Mouse (Mus musculus): ENCODE results near the gene Pak1ip1. TPM values are rescaled to one million over a fixed set of nuclear protein-coding genes. Genes with fewer than 3 reads are reported as not detected.

Gene Pak1ip1
- polyA plus RNA-seq (2014; fragmentation: Nextera tagmentation; extraction: Ambion mirVana) = 90.7 and 94.8 TPM in 2 replicates

GRCm38 (mm10) chr13:41000926-41001639 lies at the start of gene Pak1ip1:
Gene Pak1ip1 (plus strand): TSS chr13:41001023.
- ATAC-seq (ENCODE audit: low FRiP score) (peak; percentile 95), DNase-seq (ENCODE audit: low spot score) (peak; percentile 94)
- H3K4me2 ChIP-seq (replicated peaks; ENCODE audit: low read depth, low read length) = peak within 1 kb of the TSS; percentile 87
- no peaks in the 10 kb centered on the region for H3K36me3 ChIP-seq (ENCODE audit: control insufficient read depth, insufficient read depth, low read length)
- H3K4me1 ChIP-seq (replicated peaks; ENCODE audit: control insufficient read depth, insufficient read depth, low read length) = no peaks in the 10 kb centered on the region; the same call in 1 of the 2 replicates
- H3K4me3 ChIP-seq (ENCODE audit: low read depth, low read length) = peak within 1 kb of the TSS; percentile 95
- WGBS = under 1% methylated on average over 58 of the region's 58 CpGs
- peak within 1 kb of the TSS; percentile 83 for H3K9ac ChIP-seq (ENCODE audit: low read depth, low read length)
- peak within 1 kb of the TSS; percentile 93 for H3K27ac ChIP-seq (ENCODE audit: low read depth, low read length)
- no peaks in the 10 kb centered on the region for H3K27me3 ChIP-seq (ENCODE audit: control insufficient read depth, insufficient read depth, low read length)
- no peaks in the 10 kb centered on the region for H3K9me3 ChIP-seq (ENCODE audit: control insufficient read depth, low read length)

DNA sequence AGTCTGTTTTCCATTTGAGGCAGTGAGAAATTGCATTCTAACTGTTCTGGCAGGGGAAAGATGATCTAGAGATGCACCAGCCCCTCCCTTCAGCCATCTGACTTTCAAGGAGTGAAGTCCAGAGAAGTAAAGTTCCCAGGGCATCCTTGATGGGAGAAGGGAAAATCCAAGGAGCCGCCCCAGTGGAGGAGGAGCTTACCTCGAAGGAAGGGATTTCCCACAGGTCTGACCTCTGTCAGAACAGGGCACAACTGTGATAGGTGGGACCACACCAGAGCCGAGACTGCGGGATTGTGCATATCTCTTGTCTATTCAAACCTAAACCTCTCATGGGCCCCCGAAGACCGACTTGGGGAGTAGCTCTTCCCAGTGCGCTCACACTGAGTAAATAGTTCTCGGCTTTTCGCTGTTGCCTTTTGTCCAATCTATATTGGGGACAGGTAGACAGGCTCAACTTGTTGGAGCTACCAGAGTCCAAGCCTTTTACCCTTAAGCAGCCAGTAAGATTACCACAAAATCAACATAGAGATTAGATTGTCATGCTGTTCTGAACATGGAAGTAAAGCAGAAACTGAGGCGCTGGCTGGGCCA lies 49.3 kb upstream of the Pak1ip1 start:
- H3K9ac ChIP-seq (ENCODE audit: low read depth, low read length) = no peak overlapping the region
- DNase-seq (ENCODE audit: low spot score) = no peak
- no peaks in the 10 kb centered on the region for H3K27me3 ChIP-seq (ENCODE audit: control insufficient read depth, insufficient read depth, low read length)
- H3K36me3 ChIP-seq (ENCODE audit: control insufficient read depth, insufficient read depth, low read length) = no peaks in the 10 kb centered on the region
- H3K9me3 ChIP-seq (ENCODE audit: control insufficient read depth, low read length) = no peaks in the 10 kb centered on the region
- no peak for ATAC-seq (ENCODE audit: low FRiP score)
- no peak overlapping the region for H3K4me2 ChIP-seq (replicated peaks; ENCODE audit: low read depth, low read length)
- WGBS = 79% methylated on average over 10 of the region's 10 CpGs
- no peak overlapping the region for H3K27ac ChIP-seq (ENCODE audit: low read depth, low read length)
- H3K4me1 ChIP-seq (replicated peaks; ENCODE audit: control insufficient read depth, insufficient read depth, low read length) = no peaks in the 10 kb centered on the region
- H3K4me3 ChIP-seq (ENCODE audit: low read depth, low read length) = no peak overlapping the region

DNA sequence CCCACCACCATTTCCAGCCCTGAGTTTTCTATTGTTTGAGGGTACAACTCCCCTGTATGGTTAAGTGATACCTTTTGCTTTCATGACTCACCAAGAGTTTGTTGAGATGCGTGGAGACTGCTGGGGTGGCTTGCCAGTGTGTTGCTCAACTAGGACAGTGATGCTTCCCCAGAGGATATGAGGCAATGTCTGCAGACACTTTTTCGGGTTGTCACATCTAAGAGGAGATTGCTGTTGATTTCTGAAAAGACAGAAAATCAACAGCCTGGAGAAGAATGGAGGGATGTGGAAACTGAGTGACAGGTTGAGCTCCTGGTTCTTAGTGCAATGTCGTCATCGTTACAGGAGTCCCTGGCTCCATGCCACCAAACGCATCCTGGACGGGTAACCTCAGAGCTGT lies 47.6 kb upstream of the Pak1ip1 start:
- 84% methylated on average over 6 of the region's 6 CpGs for WGBS
- no peaks in the 10 kb centered on the region for H3K36me3 ChIP-seq (ENCODE audit: control insufficient read depth, insufficient read depth, low read length)
- H3K27ac ChIP-seq (ENCODE audit: low read depth, low read length) = no peak overlapping the region
- no peaks in the 10 kb centered on the region for H3K27me3 ChIP-seq (ENCODE audit: control insufficient read depth, insufficient read depth, low read length)
- no peaks in the 10 kb centered on the region for H3K4me1 ChIP-seq (replicated peaks; ENCODE audit: control insufficient read depth, insufficient read depth, low read length)
- no peaks in the 10 kb centered on the region for H3K9me3 ChIP-seq (ENCODE audit: control insufficient read depth, low read length)
- H3K4me2 ChIP-seq (replicated peaks; ENCODE audit: low read depth, low read length) = no peak overlapping the region
- no peak for ATAC-seq (ENCODE audit: low FRiP score)
- H3K9ac ChIP-seq (ENCODE audit: low read depth, low read length) = no peak overlapping the region
- DNase-seq (ENCODE audit: low spot score) = no peak
- H3K4me3 ChIP-seq (ENCODE audit: low read depth, low read length) = no peak overlapping the region

GRCm38 (mm10) chr13:40955773-40956172 lies 45.0 kb upstream of the Pak1ip1 start:
- Histone ChIP-seq H3K36me3 (ENCODE audit: control insufficient read depth, insufficient read depth, low read length) (no peaks in the 10 kb centered on the region), H3K4me1 (replicated peaks; ENCODE audit: control insufficient read depth, insufficient read depth, low read length) (no peaks in the 10 kb centered on the region), H3K27me3 (ENCODE audit: control insufficient read depth, insufficient read depth, low read length) (no peaks in the 10 kb centered on the region), H3K9me3 (ENCODE audit: control insufficient read depth, low read length) (no peaks in the 10 kb centered on the region), H3K27ac (ENCODE audit: low read depth, low read length) (no peak overlapping the region), H3K9ac (ENCODE audit: low read depth, low read length) (no peak overlapping the region), H3K4me2 (replicated peaks; ENCODE audit: low read depth, low read length) (no peak overlapping the region), H3K4me3 (ENCODE audit: low read depth, low read length) (no peak overlapping the region)
- ATAC-seq (ENCODE audit: low FRiP score) (no peak), DNase-seq (ENCODE audit: low spot score) (no peak)
- 91% methylated on average over 7 of the region's 7 CpGs for WGBS

DNA sequence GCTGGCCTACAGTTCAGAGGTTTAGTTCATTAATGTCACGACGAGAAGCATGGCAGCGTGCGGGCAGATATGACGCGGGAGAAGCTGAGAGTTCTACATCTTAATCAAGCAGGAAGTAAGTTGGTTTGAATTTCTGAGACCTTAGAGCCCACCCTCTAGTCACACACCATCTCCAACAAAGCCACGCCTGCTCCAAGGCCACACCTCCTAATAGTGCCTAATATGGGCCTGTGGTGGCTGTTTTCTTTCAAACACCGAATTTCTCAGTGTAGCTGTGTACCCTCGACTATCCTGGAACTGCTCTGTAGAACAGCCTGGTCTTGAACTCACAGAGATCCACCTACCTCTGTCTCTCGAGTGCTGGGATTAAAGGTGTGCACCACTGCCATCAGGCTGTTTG lies 33.2 kb upstream of the Pak1ip1 start:
- no peaks in the 10 kb centered on the region for H3K4me1 ChIP-seq (replicated peaks; ENCODE audit: control insufficient read depth, insufficient read depth, low read length)
- no peak overlapping the region for H3K27ac ChIP-seq (ENCODE audit: low read depth, low read length)
- H3K9me3 ChIP-seq (ENCODE audit: control insufficient read depth, low read length) = no peaks in the 10 kb centered on the region
- no peaks in the 10 kb centered on the region for H3K27me3 ChIP-seq (ENCODE audit: control insufficient read depth, insufficient read depth, low read length)
- no peak for ATAC-seq (ENCODE audit: low FRiP score)
- 89% methylated on average over 10 of the region's 10 CpGs for WGBS
- no peaks in the 10 kb centered on the region for H3K36me3 ChIP-seq (ENCODE audit: control insufficient read depth, insufficient read depth, low read length)
- no peak overlapping the region for H3K4me2 ChIP-seq (replicated peaks; ENCODE audit: low read depth, low read length)
- no peak overlapping the region for H3K4me3 ChIP-seq (ENCODE audit: low read depth, low read length)
- no peak for DNase-seq (ENCODE audit: low spot score)
- H3K9ac ChIP-seq (ENCODE audit: low read depth, low read length) = no peak overlapping the region

DNA sequence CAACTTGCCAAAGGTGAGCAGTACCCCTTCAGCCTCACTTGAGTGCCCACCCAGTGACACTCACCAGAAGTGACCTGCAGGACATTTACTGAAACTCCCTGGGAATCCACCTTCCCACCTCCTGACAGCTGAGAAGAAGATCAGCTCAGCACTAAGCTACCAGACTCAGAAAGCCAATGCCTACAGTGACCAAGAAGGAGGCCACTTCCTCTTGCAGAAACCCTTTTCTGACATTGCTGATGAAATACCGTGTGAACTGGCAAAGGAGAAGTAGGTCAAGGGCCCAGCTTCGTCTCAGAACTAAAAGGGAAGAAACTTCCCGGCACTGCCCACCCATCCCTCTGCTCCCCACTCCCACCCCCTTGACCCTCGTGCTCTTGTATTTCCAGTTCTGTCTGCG lies 32.3 kb upstream of the Pak1ip1 start:
- Histone ChIP-seq H3K4me3 (ENCODE audit: low read depth, low read length) (no peak overlapping the region), H3K9ac (ENCODE audit: low read depth, low read length) (no peak overlapping the region), H3K27me3 (ENCODE audit: control insufficient read depth, insufficient read depth, low read length) (no peaks in the 10 kb centered on the region), H3K4me1 (replicated peaks; ENCODE audit: control insufficient read depth, insufficient read depth, low read length) (no peaks in the 10 kb centered on the region), H3K27ac (ENCODE audit: low read depth, low read length) (no peak overlapping the region), H3K4me2 (replicated peaks; ENCODE audit: low read depth, low read length) (no peak overlapping the region), H3K36me3 (ENCODE audit: control insufficient read depth, insufficient read depth, low read length) (no peaks in the 10 kb centered on the region), H3K9me3 (ENCODE audit: control insufficient read depth, low read length) (no peaks in the 10 kb centered on the region)
- ATAC-seq (ENCODE audit: low FRiP score) (no peak), DNase-seq (ENCODE audit: low spot score) (no peak)
- 77% methylated on average over 5 of the region's 5 CpGs for WGBS

DNA sequence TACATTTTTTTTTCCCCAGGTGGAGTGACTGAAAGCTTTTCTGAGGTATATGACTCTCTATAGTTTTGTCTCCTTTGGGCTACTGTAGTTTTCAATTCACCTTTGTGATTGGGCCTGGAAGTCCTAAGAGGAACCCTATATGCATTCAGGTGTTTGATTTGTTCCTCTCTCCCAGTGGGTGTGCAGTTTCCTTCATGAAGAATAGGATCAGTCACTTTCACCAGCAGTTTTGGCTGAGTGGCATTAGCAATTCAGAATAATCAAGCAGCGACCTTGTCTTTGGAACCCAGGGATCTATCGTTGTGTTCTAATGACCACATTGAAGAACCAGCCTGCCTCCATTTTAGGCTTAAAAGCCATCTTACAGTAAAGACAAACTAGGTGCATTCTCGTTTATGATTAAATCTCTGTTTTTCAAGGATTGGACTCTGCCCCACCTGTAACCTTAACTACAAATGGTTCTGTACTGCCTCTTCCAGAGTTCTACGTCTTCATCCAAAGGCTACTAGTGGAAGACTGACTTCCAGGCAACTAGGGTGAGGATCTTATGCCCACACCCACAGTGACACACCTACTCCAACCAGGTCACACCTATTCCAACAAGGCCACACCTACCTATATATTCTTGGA lies 30.9 kb upstream of the Pak1ip1 start:
- ATAC-seq (ENCODE audit: low FRiP score) (no peak), DNase-seq (ENCODE audit: low spot score) (no peak)
- no peaks in the 10 kb centered on the region for H3K4me1 ChIP-seq (replicated peaks; ENCODE audit: control insufficient read depth, insufficient read depth, low read length)
- no peaks in the 10 kb centered on the region for H3K27me3 ChIP-seq (ENCODE audit: control insufficient read depth, insufficient read depth, low read length)
- no peak overlapping the region for H3K9ac ChIP-seq (ENCODE audit: low read depth, low read length)
- H3K4me2 ChIP-seq (replicated peaks; ENCODE audit: low read depth, low read length) = no peak overlapping the region
- no peak overlapping the region for H3K27ac ChIP-seq (ENCODE audit: low read depth, low read length)
- H3K4me3 ChIP-seq (ENCODE audit: low read depth, low read length) = no peak overlapping the region
- H3K36me3 ChIP-seq (ENCODE audit: control insufficient read depth, insufficient read depth, low read length) = no peaks in the 10 kb centered on the region
- 88% methylated on average over 4 of the region's 4 CpGs for WGBS
- no peaks in the 10 kb centered on the region for H3K9me3 ChIP-seq (ENCODE audit: control insufficient read depth, low read length)

GRCm38 (mm10) chr13:40971261-40971660 lies 29.6 kb upstream of the Pak1ip1 start:
- WGBS = 92% methylated on average over 5 of the region's 5 CpGs
- Histone ChIP-seq H3K27ac (ENCODE audit: low read depth, low read length) (no peak overlapping the region), H3K4me1 (replicated peaks; ENCODE audit: control insufficient read depth, insufficient read depth, low read length) (no peaks in the 10 kb centered on the region), H3K36me3 (ENCODE audit: control insufficient read depth, insufficient read depth, low read length) (no peaks in the 10 kb centered on the region), H3K9ac (ENCODE audit: low read depth, low read length) (no peak overlapping the region), H3K4me3 (ENCODE audit: low read depth, low read length) (no peak overlapping the region), H3K4me2 (replicated peaks; ENCODE audit: low read depth, low read length) (no peak overlapping the region), H3K27me3 (ENCODE audit: control insufficient read depth, insufficient read depth, low read length) (no peaks in the 10 kb centered on the region), H3K9me3 (ENCODE audit: control insufficient read depth, low read length) (no peaks in the 10 kb centered on the region)
- ATAC-seq (ENCODE audit: low FRiP score) (no peak), DNase-seq (ENCODE audit: low spot score) (no peak)

DNA sequence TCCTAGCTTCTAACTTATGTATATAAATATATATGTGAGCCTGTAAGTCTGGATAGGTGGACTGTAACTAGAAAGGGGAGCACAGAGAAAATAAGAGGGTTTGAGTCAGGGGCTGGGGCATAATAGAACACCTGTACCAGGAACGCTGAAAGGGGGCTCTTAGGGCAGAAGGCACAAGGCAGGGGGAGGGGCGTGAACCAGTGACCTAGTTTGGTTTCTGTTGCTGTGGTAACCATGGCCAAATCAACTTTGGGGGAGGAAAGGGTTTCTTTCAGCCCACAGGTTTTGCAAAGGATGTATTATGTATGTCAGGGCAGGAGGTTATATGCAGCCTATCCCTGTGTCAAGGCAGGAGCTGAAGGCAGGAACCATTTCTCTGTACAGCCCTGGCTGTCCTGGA lies 29.0 kb upstream of the Pak1ip1 start:
- no peak overlapping the region for H3K4me2 ChIP-seq (replicated peaks; ENCODE audit: low read depth, low read length)
- H3K9ac ChIP-seq (ENCODE audit: low read depth, low read length) = no peak overlapping the region
- H3K4me1 ChIP-seq (replicated peaks; ENCODE audit: control insufficient read depth, insufficient read depth, low read length) = no peaks in the 10 kb centered on the region
- no peaks in the 10 kb centered on the region for H3K9me3 ChIP-seq (ENCODE audit: control insufficient read depth, low read length)
- H3K4me3 ChIP-seq (ENCODE audit: low read depth, low read length) = no peak overlapping the region
- no peak for DNase-seq (ENCODE audit: low spot score)
- no peak for ATAC-seq (ENCODE audit: low FRiP score)
- H3K27me3 ChIP-seq (ENCODE audit: control insufficient read depth, insufficient read depth, low read length) = no peaks in the 10 kb centered on the region
- no peaks in the 10 kb centered on the region for H3K36me3 ChIP-seq (ENCODE audit: control insufficient read depth, insufficient read depth, low read length)
- WGBS = 77% methylated on average over 2 of the region's 2 CpGs
- H3K27ac ChIP-seq (ENCODE audit: low read depth, low read length) = no peak overlapping the region
